Mouse (Mus musculus): ENCODE results near the gene Cycs.

Gene Cycs

DNA sequence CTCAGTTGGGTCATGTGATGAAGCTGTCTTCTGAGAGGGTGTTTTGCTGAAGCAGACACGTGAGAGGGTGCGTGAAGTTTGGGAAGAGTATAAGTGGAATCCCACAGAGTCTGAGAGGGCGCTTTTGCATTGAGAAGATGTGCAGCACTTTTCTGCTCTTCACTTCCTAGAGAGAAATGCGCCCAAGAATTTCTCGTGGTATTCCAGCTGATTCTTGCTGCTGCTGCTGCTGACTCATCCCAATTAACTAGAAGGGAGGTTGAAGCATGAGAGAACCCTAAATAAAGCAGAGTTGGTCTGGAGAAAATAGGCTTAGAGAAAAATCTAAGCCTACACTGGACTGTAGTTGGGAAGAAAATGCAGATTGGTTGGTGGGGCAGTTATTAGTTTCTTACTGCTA lies 17.3 kb downstream of the Cycs start:
- no peak for DNase-seq (ENCODE audit: extremely low read depth, insufficient read length, low spot score)

- no peak for DNase-seq (ENCODE audit: extremely low read depth, insufficient read length, low spot score)
These were observed 20.8 kb downstream of the Cycs start for GRCm38 (mm10) chr6:50545412-50546043.

DNA sequence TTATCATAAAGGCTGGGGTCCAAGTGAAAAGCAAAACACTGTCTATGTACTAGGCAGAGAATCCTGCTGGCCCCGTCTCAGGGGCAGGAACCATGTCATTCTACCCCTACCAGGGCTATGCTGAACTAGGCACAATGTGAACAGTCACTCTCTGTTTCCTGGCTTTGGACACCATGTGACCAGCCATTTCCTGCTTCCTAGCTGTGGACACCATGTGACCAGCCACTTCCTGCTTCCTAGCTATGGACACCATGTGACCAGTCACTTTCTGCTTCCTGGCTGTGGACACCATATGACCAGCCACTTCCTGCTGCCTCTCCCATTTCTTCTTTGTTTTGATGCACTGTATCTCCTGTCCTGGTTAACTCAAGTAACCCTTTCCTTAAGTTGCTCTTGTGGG lies 23.8 kb downstream of the Cycs start:
- DNase-seq (ENCODE audit: extremely low read depth, insufficient read length, low spot score) = no peak

DNA sequence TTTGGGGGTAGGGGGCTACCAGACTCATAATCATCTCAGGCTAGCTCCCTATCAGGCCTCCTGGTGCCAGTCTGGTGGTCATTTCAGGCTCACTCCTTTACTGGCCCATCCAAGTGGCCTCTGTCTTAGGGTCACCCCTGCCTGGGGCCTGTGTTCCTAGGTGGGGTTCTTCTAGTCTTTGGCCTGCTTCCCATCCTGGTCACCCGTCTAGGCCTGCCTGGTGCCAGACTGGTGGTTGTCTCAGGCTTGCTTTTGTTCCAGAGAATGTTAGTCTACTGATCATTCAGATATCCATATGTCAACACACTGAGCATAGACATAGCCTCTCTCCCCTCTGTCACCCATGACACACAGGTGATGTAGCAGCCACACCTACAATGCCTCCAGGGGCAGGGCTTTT lies 26.7 kb downstream of the Cycs start:
- DNase-seq (ENCODE audit: extremely low read depth, insufficient read length, low spot score) = no peak

GRCm38 (mm10) chr6:50536461-50536892 lies 29.9 kb downstream of the Cycs start:
- DNase-seq (ENCODE audit: extremely low read depth, insufficient read length, low spot score) = peak; percentile 68

DNA sequence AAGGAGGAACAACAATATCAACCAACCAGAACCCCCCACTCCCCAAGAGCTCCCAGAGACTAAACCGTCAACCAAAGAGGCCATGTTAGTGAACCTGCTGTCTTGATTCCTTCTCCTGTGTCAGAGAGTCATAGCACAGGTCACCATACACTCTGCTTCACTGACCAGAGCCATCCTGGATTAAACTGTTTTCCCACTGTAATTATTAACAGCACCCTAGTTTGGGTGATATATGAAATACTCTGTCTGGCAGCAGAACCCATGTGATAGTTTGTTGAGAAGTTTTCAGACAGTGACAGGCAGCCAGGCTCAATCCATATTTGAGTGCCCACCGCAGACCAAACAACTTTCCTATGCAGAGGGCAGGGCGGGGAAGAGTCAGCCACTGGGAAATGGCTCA lies 31.0 kb downstream of the Cycs start:
- DNase-seq (ENCODE audit: extremely low read depth, insufficient read length, low spot score) = no peak

DNA sequence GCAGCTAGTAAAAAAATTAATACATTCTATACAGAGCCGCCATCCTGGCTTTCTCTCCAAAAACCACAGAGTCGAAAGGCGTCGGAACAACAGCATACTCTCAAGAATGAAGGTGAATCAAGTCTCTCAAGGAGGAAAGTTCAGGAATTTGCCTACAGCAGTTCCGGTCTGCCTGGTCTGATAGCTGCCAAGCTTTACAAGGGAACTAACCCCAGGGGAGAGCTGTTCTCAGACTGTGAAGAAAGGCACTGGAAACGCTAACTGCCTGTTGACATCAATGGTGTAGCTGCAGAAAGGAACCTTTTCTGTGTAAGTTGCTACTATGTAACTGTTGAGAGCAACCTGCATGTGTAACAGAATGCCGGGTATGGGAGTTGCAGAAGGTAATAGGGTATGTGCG lies 34.4 kb downstream of the Cycs start:
- DNase-seq (ENCODE audit: extremely low read depth, insufficient read length, low spot score) = no peak

GRCm38 (mm10) chr6:50531003-50531402 lies 35.3 kb downstream of the Cycs start:
- DNase-seq (ENCODE audit: extremely low read depth, insufficient read length, low spot score) = no peak

DNA sequence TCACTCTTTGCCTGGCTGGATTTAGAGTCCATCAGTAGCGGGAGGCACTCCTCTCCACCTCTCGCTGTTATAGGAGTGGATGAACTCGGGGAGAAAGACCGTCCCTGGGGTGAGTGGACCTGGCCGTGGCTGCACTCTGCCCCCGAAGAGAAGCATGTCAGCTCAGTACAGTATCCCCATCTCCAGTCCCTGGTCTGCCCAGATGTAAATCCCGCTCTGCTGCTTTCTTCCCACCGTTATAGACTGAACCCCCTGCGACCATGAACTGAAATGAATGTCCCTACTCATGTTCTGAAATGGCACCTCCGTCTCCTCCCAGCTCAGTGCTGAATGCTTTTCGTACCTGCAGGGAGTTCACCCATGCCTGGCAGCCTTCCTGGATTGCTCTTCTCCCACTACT lies 37.1 kb downstream of the Cycs start:
- no peak for DNase-seq (ENCODE audit: extremely low read depth, insufficient read length, low spot score)

- DNase-seq (ENCODE audit: extremely low read depth, insufficient read length, low spot score) = no peak
These were observed 38.9 kb downstream of the Cycs start for GRCm38 (mm10) chr6:50527416-50527815.

DNA sequence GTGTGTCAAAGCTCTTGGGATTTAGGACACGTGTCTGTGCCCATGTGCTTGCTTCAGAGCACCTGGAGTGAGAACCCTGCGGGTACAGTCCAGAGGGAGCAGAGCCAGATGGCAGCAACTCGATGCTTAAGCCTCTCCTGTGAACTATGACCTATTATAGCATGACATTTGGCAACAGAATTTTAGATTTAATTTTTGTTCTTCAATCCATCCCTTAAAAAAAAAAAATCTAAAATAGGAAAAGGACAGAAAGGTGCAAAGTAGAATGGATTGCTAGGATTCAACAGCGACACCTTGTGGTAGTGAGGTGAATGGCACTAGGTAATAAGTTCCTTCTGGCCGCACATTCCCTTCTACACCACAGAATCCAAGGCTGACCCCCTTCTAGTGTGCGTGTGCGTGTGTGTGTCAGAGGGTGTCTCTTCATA lies 39.7 kb downstream of the Cycs start:
- peak; percentile 46 for DNase-seq (ENCODE audit: extremely low read depth, insufficient read length, low spot score)

DNA sequence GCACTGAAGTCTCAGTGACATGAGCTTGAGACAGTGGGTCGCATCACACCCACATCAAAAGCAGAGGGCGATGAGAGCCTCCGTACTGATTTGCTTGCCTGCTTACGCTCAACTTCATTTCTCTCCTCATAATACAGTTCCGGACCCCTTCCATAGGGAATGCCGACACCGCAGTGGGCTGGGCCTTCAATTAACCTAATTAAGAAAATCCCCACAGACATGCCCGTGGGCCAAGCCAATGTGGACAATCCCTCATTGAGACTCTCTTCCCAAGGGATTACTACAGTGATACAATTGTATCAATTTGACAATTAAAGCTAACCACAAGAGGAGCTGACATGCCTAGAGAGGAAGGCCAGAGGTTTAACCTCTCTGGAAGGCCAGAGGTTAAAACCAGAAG lies 40.5 kb downstream of the Cycs start:
- DNase-seq (ENCODE audit: extremely low read depth, insufficient read length, low spot score) = no peak

DNA sequence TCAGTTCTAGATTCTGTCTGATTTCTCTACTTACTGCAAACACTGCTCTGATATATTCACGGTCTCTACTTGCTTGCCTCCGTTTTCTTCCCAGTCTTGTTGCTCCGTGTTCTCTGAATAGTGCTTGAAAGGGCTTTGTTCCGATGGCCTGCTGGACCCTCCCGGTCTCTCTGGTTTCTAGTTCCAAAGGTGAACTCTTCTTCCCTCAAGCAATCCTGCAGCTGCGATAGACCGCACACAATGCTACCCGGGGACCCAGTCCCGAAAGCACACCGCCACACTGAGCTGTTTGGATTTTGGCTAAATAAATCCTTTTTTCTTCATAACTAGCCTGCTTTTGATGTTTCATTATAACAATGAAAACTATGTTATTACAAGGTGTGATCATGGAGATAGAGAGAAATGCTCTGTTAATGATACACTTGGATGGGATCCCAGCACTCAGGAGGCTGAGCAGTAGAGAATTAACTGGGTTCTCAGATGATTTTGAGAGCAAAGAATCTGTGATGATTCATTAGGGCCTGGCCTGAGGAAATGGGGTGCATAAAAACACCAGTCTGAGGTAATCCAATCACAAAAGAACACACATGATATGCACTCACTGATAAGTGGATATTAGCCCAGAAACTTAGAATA lies 42.0 kb downstream of the Cycs start:
- DNase-seq (ENCODE audit: extremely low read depth, insufficient read length, low spot score) = no peak

GRCm38 (mm10) chr6:50522772-50523171 lies 43.6 kb downstream of the Cycs start:
- DNase-seq (ENCODE audit: extremely low read depth, insufficient read length, low spot score) = no peak

DNA sequence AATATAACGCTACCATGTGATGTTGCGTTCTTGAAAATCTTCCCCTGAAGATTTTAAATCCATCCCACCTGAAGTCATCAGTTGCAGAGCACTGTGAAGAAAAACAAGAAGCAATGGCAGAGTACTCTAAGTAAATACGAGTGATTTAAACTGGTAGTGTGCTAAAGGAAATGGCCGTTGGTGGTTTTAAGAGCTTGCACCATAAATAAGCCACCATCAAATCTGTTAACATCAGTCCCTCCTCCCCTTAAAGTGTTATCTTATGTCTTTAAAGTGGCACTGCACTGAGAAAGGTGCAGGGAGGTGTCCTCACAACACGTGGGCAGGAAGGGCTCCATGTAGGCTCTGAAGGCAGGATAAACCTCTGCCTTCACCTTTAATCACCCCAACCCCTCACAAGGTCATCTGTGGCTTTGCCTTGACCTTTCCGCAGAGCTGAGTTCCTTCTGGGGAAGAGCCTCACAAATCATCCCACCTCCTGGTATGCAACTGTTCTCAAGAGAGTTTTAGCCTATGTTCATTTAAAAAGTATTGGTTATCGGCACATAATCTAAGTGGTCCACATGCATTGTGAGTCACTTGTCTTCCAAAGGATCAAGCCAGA lies 44.7 kb downstream of the Cycs start:
- no peak for DNase-seq (ENCODE audit: extremely low read depth, insufficient read length, low spot score)

- DNase-seq (ENCODE audit: extremely low read depth, insufficient read length, low spot score) = no peak
These were observed 46.2 kb downstream of the Cycs start for GRCm38 (mm10) chr6:50520139-50520538.

- DNase-seq (ENCODE audit: extremely low read depth, insufficient read length, low spot score) = no peak
These were observed 48.0 kb downstream of the Cycs start for GRCm38 (mm10) chr6:50518371-50518770.
